Mouse (Mus musculus) thymus, adult 2 months (tissue): ENCODE results near the gene Atrnl1.

Experiments used
- CTCF ChIP-seq: fragments of 200-500 bp; IDR thresholded peaks from 2 replicates; pipeline ENCODE4 v1.5.1; 2012; ENCODE audit warnings: mild to moderate bottlenecking, control low read depth, low read length, moderate library complexity, borderline replicate concordance; ENCODE audit not compliant: control insufficient read depth, poor library complexity, insufficient read depth; ENCODE audit errors: extremely low read depth
- POLR2A ChIP-seq: fragments of 200-500 bp; IDR thresholded peaks from 2 replicates; pipeline ENCODE4 v1.6.1; 2012; ENCODE audit warnings: mild to moderate bottlenecking, low read length, control low read depth, moderate library complexity; ENCODE audit not compliant: control insufficient read depth, poor library complexity, insufficient read depth; ENCODE audit errors: extremely low read depth

GRCm38 (mm10) chr19:58072404-58072803 is 461.6 kb downstream of the Atrnl1 start:
- no peak for TF ChIP-seq CTCF
- no peak for TF ChIP-seq POLR2A
